Mouse (Mus musculus) kidney, adult 18-20 months (tissue): ENCODE results near the gene Map3k20.
A peak's percentile ranks its signal among the peaks of the same experiment; 100 is the strongest.

Experiments used
- DNase-seq: peaks from one replicate; pipeline ENCODE4 v3.0.0; 2021

Gene Map3k20

GRCm38 (mm10) chr2:72438941-72439533 lies 153.6 kb downstream of the Map3k20 start:
- peak; percentile 21 for DNase-seq

GRCm38 (mm10) chr2:72441010-72441409 lies 155.6 kb downstream of the Map3k20 start:
- no peak for DNase-seq

GRCm38 (mm10) chr2:72442825-72443224 lies 157.4 kb downstream of the Map3k20 start:
- no peak for DNase-seq

GRCm38 (mm10) chr2:72443960-72444359 lies 158.5 kb downstream of the Map3k20 start:
- no peak for DNase-seq

- no peak for DNase-seq
Measured at GRCm38 (mm10) chr2:72446106-72446505, 160.7 kb downstream of the Map3k20 start.

- no peak for DNase-seq
Measured at GRCm38 (mm10) chr2:72446615-72447014, 161.2 kb downstream of the Map3k20 start.

- DNase-seq = no peak
Measured at GRCm38 (mm10) chr2:72453563-72453962, 168.1 kb downstream of the Map3k20 start.

GRCm38 (mm10) chr2:72456189-72456588 lies 170.8 kb downstream of the Map3k20 start:
- no peak for DNase-seq

GRCm38 (mm10) chr2:72464376-72465014 lies 179.1 kb downstream of the Map3k20 start:
- DNase-seq = no peak

GRCm38 (mm10) chr2:72467604-72468003 lies 182.2 kb downstream of the Map3k20 start:
- no peak for DNase-seq

- DNase-seq = no peak
Measured at GRCm38 (mm10) chr2:72471415-72472070, 186.1 kb downstream of the Map3k20 start.

GRCm38 (mm10) chr2:72474531-72475287 lies 189.3 kb downstream of the Map3k20 start:
- no peak for DNase-seq

- no peak for DNase-seq
Measured at GRCm38 (mm10) chr2:72475423-72475796, 190.0 kb downstream of the Map3k20 start.

GRCm38 (mm10) chr2:72475797-72476485 lies 190.5 kb downstream of the Map3k20 start, which contains the start of gene Cdca7:
Gene Cdca7 (plus strand): TSS chr2:72476159.
- peak; percentile 88 for DNase-seq

- no peak for DNase-seq
Measured at GRCm38 (mm10) chr2:72476486-72477211, 191.2 kb downstream of the Map3k20 start.

GRCm38 (mm10) chr2:72477221-72477620 lies 191.8 kb downstream of the Map3k20 start:
- peak; percentile 51 for DNase-seq

- DNase-seq = no peak
Measured at GRCm38 (mm10) chr2:72478176-72478575, 192.7 kb downstream of the Map3k20 start.

GRCm38 (mm10) chr2:72478921-72479320 lies 193.5 kb downstream of the Map3k20 start:
- DNase-seq = no peak

GRCm38 (mm10) chr2:72479818-72480217 lies 194.4 kb downstream of the Map3k20 start:
- no peak for DNase-seq

- no peak for DNase-seq
Measured at GRCm38 (mm10) chr2:72491650-72492049, 206.2 kb downstream of the Map3k20 start.
